ENCODE assay signal across 19 mouse cellular contexts in the genomic region with DNA sequence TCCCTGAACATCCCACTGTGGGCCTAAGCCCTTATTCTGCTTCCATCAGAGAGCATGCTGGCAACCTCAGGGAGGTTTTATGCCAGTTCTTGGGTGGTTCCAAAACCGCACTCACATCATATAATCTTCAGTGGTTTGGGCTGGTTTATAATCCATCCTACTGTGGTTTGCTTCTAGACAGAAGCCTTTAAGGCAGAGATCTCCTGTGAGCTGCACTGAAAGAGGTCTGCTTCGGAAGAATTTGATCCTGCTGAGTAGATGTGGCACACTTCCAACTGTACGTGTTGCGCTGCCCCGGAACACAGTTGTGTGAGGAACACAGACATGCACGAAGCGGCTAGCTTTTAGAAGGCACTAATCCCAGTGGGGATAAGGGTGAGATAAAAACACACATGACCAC.
DNase-seq lines count a peak whose midpoint lies in the region; ATAC-seq and TF ChIP-seq lines count a peak whose summit lies in the region.
"Had no signal": no experiment of that assay in that cellular context is flagged by ENCODE, and none has a peak within 500 bp of the region (broad histone marks: within the 10 kb centered on the region; RNA-seq: fewer than 3 reads in every experiment).

No protein-coding gene starts in this region.

- H3K4me1 ChIP-seq in heart, adult 2 months (ENCODE audit: control insufficient read depth, insufficient read depth, low read length), result no peaks in the 10 kb centered on the region
- H3K4me1 ChIP-seq in hindbrain, postnatal 0 days (ENCODE audit: insufficient read depth, low read length), result no peaks in the 10 kb centered on the region
- no peaks in the 10 kb centered on the region for H3K4me1 ChIP-seq in hindbrain, embryonic 12.5 days
- H3K4me1 ChIP-seq: embryonic facial prominence, embryonic 12.5 days; forebrain, embryonic 12.5 days; intestine, embryonic 15.5 days; limb, embryonic 15.5 days; midbrain, embryonic 12.5 days had no signal

- no peak overlapping the region for H3K4me2 ChIP-seq in hindbrain, postnatal 0 days (ENCODE audit: low read depth, low read length)
- no peak overlapping the region for H3K4me2 ChIP-seq in hindbrain, embryonic 12.5 days (replicated peaks)
- H3K4me2 ChIP-seq: embryonic facial prominence, embryonic 12.5 days; forebrain, embryonic 12.5 days; intestine, embryonic 15.5 days; limb, embryonic 15.5 days; midbrain, embryonic 12.5 days had no signal

- ATAC-seq in hindbrain, postnatal 0 days, result no peak
- no peak for ATAC-seq in hindbrain, embryonic 12.5 days (ENCODE audit: low FRiP score)
- ATAC-seq: activated CD4-positive, CD25-positive, alpha-beta regulatory T cell, adult 4 months; CD4-positive, CD25-positive, alpha-beta regulatory T cell, adult 4 months; intestine, embryonic 15.5 days had no signal

- H3K4me3 ChIP-seq in heart, adult 2 months, result no peak overlapping the region
- no peak overlapping the region for H3K4me3 ChIP-seq in hindbrain, postnatal 0 days (ENCODE audit: low read length)
- no peak overlapping the region for H3K4me3 ChIP-seq in hindbrain, embryonic 12.5 days
- H3K4me3 ChIP-seq: embryonic facial prominence, embryonic 12.5 days; forebrain, embryonic 12.5 days; intestine, embryonic 15.5 days; left cerebral cortex, adult 2 months; limb, embryonic 15.5 days; midbrain, embryonic 12.5 days had no signal

- intact Hi-C loops in heart, adult 2 months (cut with DNase I), result no loop called here
- intact Hi-C loops in heart, postnatal 14 days (cut with DNase I), result no loop called here

- no peak overlapping the region for H3K9ac ChIP-seq in heart, adult 2 months (ENCODE audit: low read depth, low read length)
- H3K9ac ChIP-seq in hindbrain, postnatal 0 days (replicated peaks; ENCODE audit: low read length), result no peak overlapping the region
- no peak overlapping the region for H3K9ac ChIP-seq in hindbrain, embryonic 12.5 days
- H3K9ac ChIP-seq: embryonic facial prominence, embryonic 12.5 days; forebrain, embryonic 12.5 days; intestine, embryonic 15.5 days; limb, embryonic 15.5 days; liver, postnatal 0 days; midbrain, embryonic 12.5 days had no signal

- no peak overlapping the region for H3K27ac ChIP-seq in heart, adult 2 months
- no peak overlapping the region for H3K27ac ChIP-seq in hindbrain, postnatal 0 days
- no peak overlapping the region for H3K27ac ChIP-seq in hindbrain, embryonic 12.5 days
- H3K27ac ChIP-seq: embryonic facial prominence, embryonic 12.5 days; forebrain, embryonic 12.5 days; intestine, embryonic 15.5 days; left cerebral cortex, adult 2 months; limb, embryonic 15.5 days; midbrain, embryonic 12.5 days had no signal

- H3K79me2 ChIP-seq in heart, adult 2 months (replicated peaks; ENCODE audit: control insufficient read depth, insufficient read depth, low read length), result no peaks in the 10 kb centered on the region

- H3K36me3 ChIP-seq in heart, adult 2 months (ENCODE audit: control insufficient read depth, insufficient read depth, low read length), result no peaks in the 10 kb centered on the region; the same call in 1 of the 2 replicates
- H3K36me3 ChIP-seq in hindbrain, postnatal 0 days (ENCODE audit: insufficient read depth, low read length), result no peaks in the 10 kb centered on the region
- H3K36me3 ChIP-seq in hindbrain, embryonic 12.5 days, result no peaks in the 10 kb centered on the region
- H3K36me3 ChIP-seq: embryonic facial prominence, embryonic 12.5 days; forebrain, embryonic 12.5 days; intestine, embryonic 15.5 days; limb, embryonic 15.5 days; midbrain, embryonic 12.5 days had no signal

- H3K27me3 ChIP-seq in heart, adult 2 months (ENCODE audit: control insufficient read depth, insufficient read depth, low read length), result no peaks in the 10 kb centered on the region
- no peaks in the 10 kb centered on the region for H3K27me3 ChIP-seq in hindbrain, postnatal 0 days (ENCODE audit: insufficient read depth, low read length)
- H3K27me3 ChIP-seq in hindbrain, embryonic 12.5 days, result no peaks in the 10 kb centered on the region
- H3K27me3 ChIP-seq: embryonic facial prominence, embryonic 12.5 days; forebrain, embryonic 12.5 days; intestine, embryonic 15.5 days; limb, embryonic 15.5 days; midbrain, embryonic 12.5 days had no signal

- H3K9me3 ChIP-seq in hindbrain, postnatal 0 days (ENCODE audit: low read length), result no peaks in the 10 kb centered on the region
- no peaks in the 10 kb centered on the region for H3K9me3 ChIP-seq in hindbrain, embryonic 12.5 days (replicated peaks)
- H3K9me3 ChIP-seq: embryonic facial prominence, embryonic 12.5 days; forebrain, embryonic 12.5 days; intestine, embryonic 15.5 days; limb, embryonic 15.5 days; midbrain, embryonic 12.5 days had no signal

- DNase-seq in heart, adult 11 months, result peak; percentile 79
- no peak for DNase-seq in heart, adult 2 months
- DNase-seq in hindbrain, postnatal 0 days (ENCODE audit: low spot score), result peak; percentile 40
- DNase-seq in NIH3T3 (ENCODE audit: low read depth), result peak; percentile 5
- DNase-seq in heart, postnatal 14 days, result peak; percentile 4 to 26
- no peak for DNase-seq in thymus, postnatal 25 days
- DNase-seq: adrenal gland, postnatal 25 days; liver, postnatal 0 days; lung, postnatal 4 days; right cerebral cortex, postnatal 14 days had no signal

- TF ChIP-seq POLR2A in heart, adult 2 months (IDR thresholded peaks at IDR 0.05; ENCODE audit: insufficient read depth, low read depth, low read length), result no peak

- TF ChIP-seq EP300 in heart, adult 2 months (IDR thresholded peaks at IDR 0.05; ENCODE audit: insufficient read depth, low read depth, low read length), result no peak

- no peak for TF ChIP-seq CTCF in heart, adult 2 months (IDR thresholded peaks at IDR 0.05)
- TF ChIP-seq CTCF in hindbrain, postnatal 0 days (IDR thresholded peaks at IDR 0.05; ENCODE audit: low read depth), result no peak

- 52% methylated on average over 7 of the region's 7 CpGs for WGBS in heart, adult 2 months
- 52% methylated on average over 7 of the region's 7 CpGs for WGBS in hindbrain, postnatal 0 days
- WGBS in hindbrain, embryonic 12.5 days, result 92% methylated on average over 7 of the region's 7 CpGs

Comparison
In these comparisons a context has a peak if more than half of its experiments do, and no peak if none do; other contexts are left out.
1. DNase-seq: peak in heart, adult 11 months (single experiment), hindbrain, postnatal 0 days (single experiment), NIH3T3 (single experiment) and heart, postnatal 14 days (2 of 2); none in heart, adult 2 months (0 of 2) and thymus, postnatal 25 days (single experiment).